Mouse (Mus musculus) heart, postnatal 10 days (tissue): ENCODE results near the gene Gabrp. TPM values are rescaled to one million over a fixed set of nuclear protein-coding genes. Genes with fewer than 3 reads are reported as not detected.

ENCODE experiments used
- DNase-seq, 2 experiments: peaks; one replicate each; pipeline ENCODE4 v3.0.0; 2021
- intact Hi-C: fragments of 180-260 bp; cut with DNase I; formaldehyde crosslinking; loops from one replicate; pipeline ENCODE4 v1.15.1; 2025
- total RNA-seq, 2 experiments: library from RNA; stranded (reverse); gene quantifications; 2 replicates each; pipeline ENCODE4 v1.2.3; 2021

Gabrp gene
- total RNA-seq, 2 experiments from 2014 or later: not detected

DNA sequence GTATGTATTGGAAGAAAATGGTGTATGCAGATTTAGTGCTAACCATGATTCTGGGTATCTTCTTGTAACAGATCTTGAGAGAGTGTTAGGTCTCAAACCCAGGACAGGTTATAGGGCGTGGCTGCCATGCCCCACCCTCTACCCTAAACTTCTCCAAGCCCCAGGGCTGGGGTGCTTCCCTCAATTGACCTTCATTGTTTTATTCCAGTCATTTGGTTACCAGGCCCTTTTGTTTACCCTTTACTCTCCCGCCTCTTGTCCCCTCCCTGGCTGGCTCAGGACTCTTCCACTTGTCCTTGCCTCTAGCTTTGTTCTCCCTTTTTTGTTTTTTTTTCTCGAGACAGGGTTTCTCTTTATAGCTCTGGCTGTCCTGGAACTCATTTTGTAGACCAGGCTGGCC, 45.2 kb downstream of the Gabrp start:
- no peak for DNase-seq
- intact Hi-C loops: no loop called here

- no peak for DNase-seq
- intact Hi-C loops: no loop called here
These were observed 49.2 kb downstream of the Gabrp start for GRCm38 (mm10) chr11:33529576-33529975.

DNA sequence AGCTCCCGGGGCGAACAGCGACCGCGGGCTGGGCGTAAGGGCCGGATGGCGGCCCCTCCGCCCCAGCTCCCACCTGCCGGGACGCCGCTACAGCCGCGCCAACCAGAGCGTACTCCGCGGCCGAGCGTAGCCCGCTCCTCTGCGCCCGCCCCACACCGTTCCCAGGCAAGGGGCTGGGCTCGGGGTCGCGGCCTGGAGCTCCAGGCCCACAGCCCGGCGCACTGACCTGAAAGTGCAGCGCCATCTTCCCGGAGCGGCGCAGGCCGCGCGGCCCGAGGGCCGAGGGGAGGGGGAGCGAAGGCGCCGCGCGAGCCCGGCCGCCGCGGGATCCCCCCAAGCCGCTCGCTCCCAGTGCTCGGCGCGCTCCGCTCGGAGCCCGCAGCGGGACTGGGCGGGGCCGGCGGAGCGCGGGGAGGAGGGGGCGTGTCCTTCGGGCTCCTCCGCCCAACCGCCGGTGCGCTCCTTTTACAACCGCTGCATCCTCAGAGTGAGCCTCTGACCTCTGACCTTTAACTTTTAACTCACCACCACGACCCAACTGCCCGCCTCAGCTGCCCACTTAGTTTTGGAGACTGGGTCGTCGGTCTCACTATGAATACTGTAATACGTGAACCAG, 65.3 kb downstream of the Gabrp start, which contains the start of gene Ranbp17:
Gene Ranbp17 (minus strand): TSS at position 371 of the 616 bp plus-strand sequence.
- intact Hi-C loops: no loop called here
- peak; percentile 49 to 57 for DNase-seq

DNA sequence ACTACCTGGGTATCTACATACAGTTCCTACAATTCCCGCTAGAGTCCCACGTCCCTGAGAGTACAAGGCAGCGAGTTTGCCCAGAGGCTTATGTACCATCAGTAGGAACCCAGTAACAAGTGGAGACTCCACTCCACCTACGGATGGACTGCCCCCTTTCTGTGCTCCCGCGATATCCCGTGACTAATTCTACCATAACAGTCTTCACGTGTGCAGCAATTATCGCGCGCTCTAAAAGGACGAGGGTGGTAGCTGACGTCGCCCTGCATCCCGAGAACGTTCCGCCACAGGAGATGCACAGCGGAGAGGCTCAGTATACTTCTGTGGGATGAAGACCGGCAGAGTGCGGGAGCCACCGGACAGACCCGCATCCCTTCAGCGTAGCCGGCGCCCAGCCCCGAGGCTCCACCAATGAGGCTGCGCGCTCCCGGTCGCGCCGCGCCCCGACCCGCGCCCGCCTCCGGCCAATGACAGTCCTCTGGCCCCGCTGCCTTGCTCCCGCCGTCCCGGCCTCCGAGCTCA, 65.8 kb downstream of the Gabrp start:
- intact Hi-C loops: no loop called here
- DNase-seq: peak; percentile 70 to 72

DNA sequence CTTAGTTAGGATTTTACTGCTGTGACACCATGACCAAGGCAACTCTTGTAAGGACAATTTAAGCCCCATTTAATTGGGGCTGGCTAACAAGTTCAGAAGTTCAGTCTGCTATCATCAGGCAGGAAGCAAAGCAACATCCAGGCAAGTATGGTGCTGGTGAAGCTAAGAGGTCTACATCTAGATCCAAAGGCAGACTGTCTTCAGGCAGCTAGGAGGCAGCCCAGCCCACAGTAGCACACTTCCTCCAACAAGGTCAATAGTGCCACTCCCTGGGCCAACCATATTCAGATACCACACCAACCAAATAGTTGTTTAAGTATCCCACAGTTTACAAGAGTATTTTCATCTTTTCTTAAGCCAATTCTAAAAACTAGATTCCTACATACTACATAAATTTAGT, 69.4 kb downstream of the Gabrp start:
- intact Hi-C loops: no loop called here
- DNase-seq: no peak

Other genes starting within 250 kb of the Gabrp start
- gene Ranbp17, start 65.2 kb downstream of the Gabrp start, total RNA-seq: 1 to 10 TPM; 3.4 to 4.0 TPM
- not detected for gene D130052B06Rik, start 20.3 kb upstream of the Gabrp start, total RNA-seq